Mouse (Mus musculus): ENCODE data around the gene Gm9789. TPM values are rescaled to one million over a fixed set of nuclear protein-coding genes. Genes with fewer than 3 reads are reported as not detected.
"Not testable (repeated sequence)": the region's sequence is repeated elsewhere in the genome, so short reads cannot be mapped to it uniquely, and the experiment has no call there.

The Gm9789 gene
- total RNA-seq (2021): not detected
- long read RNA-seq, experiment 1: 0 reads
- long read RNA-seq, experiment 2: 0 reads

GRCm38 (mm10) chr16:89157652-89158051, at the start of gene Gm9789:
Gene Gm9789, plus strand, starts transcription at chr16:89157952.
- no peak for DNase-seq

- DNase-seq: no peak
These were observed 17.2 kb upstream of the Gm9789 start, which contains the start of gene Gm6358 for GRCm38 (mm10) chr16:89140551-89140950. Gene Gm6358, plus strand, starts transcription at chr16:89140851.

GRCm38 (mm10) chr16:89150786-89151185, 7.0 kb upstream of the Gm9789 start, which contains the start of gene Gm10061:
Gene Gm10061, plus strand, starts transcription at chr16:89151086.
- no peak for DNase-seq

- not testable (repeated sequence) for DNase-seq
These were observed 11.4 kb downstream of the Gm9789 start, which contains the start of gene Gm7735 for GRCm38 (mm10) chr16:89169190-89169589. Gene Gm7735, plus strand, starts transcription at chr16:89169490.

- DNase-seq: no peak
These were observed 16.7 kb downstream of the Gm9789 start, which contains the start of gene 1110057P08Rik for GRCm38 (mm10) chr16:89174435-89174834. Gene 1110057P08Rik, plus strand, starts transcription at chr16:89174735.

GRCm38 (mm10) chr16:89188621-89189020, 30.9 kb downstream of the Gm9789 start:
- no peak for DNase-seq

GRCm38 (mm10) chr16:89205561-89205960, 47.8 kb downstream of the Gm9789 start, which contains the start of gene Krtap20-2:
Gene Krtap20-2, plus strand, starts transcription at chr16:89205861.
- DNase-seq: no peak

Other genes with a start within 250 kb of the Gm9789 start
- not detected for gene Krtap19-9b, start 225.7 kb upstream of the Gm9789 start, total RNA-seq (2021)
- not detected for gene Krtap16-3, start 195.1 kb upstream of the Gm9789 start, total RNA-seq (2021)
- not detected for gene Krtap22-2, start 147.2 kb upstream of the Gm9789 start, total RNA-seq (2021)
- under 1 TPM in 1 of 2 experiments, not detected in 1; 0.63 TPM for gene Gm10229, start 142.7 kb upstream of the Gm9789 start, total RNA-seq (2021)
- not detected for gene Krtap6-1, start 126.3 kb upstream of the Gm9789 start, total RNA-seq (2021)
- gene Gm10228, start 116.5 kb upstream of the Gm9789 start, total RNA-seq (2021): under 1 TPM in 1 of 2 experiments, not detected in 1; 0.96 TPM
- gene Krtap6-5, start 110.1 kb upstream of the Gm9789 start, total RNA-seq (2021): not detected
- not detected for gene 1110025L11Rik, start 94.0 kb upstream of the Gm9789 start, total RNA-seq (2021)
- gene Krtap6-3, start 73.9 kb upstream of the Gm9789 start, total RNA-seq (2021): not detected
- gene Gm6358, start 17.1 kb upstream of the Gm9789 start, total RNA-seq (2021): not detected
- not detected for gene Gm10061, start 6.9 kb upstream of the Gm9789 start, total RNA-seq (2021)
- gene Gm7735, start 11.5 kb downstream of the Gm9789 start, total RNA-seq (2021): not detected
- gene 1110057P08Rik, start 16.8 kb downstream of the Gm9789 start, total RNA-seq (2021): not detected
- gene Krtap20-2, start 47.9 kb downstream of the Gm9789 start, total RNA-seq (2021): not detected
- gene Krtap21-1, start 245.9 kb downstream of the Gm9789 start, total RNA-seq (2021): not detected